Mouse (Mus musculus) urinary bladder, postnatal 25 days (tissue): ENCODE measurements at regions not wholly inside any gene's neighbourhood (a gene's known extent, or its start where the extent isn't known, plus 50 kb on each side); places are given as distances from the start of the nearest gene placed in this dataset.

Experiments
- DNase-seq: peaks from one replicate; pipeline ENCODE4 v3.0.0; 2022; ENCODE audit warnings: low spot score

GRCm38 (mm10) chr13:101216897-101217480 lies 383.8 kb upstream of the Slc30a5 start:
- no peak for DNase-seq

GRCm38 (mm10) chr13:101216421-101216820 lies 383.2 kb upstream of the Slc30a5 start:
- DNase-seq, result no peak

DNA sequence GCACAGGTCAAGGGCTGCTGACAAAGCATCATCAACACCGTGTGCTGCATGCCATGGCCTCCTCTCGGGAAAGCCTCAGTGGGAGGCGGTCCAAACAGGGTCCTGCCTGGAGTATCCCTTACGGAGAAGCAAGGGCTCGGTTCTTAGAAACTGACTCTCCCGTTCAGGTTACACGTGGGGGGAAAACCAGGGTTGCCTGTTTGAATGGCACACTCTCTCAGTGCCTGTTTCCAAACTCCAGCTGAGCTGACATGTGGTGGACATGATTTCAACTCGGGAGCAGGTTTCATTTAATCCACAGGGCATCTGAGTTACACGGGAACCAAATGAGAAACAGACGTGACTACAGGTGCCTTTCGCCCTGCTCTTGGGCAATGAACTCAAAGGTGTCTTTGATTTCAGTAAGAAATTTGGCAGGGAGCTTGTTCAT lies 382.6 kb upstream of the Slc30a5 start:
- no peak for DNase-seq

DNA sequence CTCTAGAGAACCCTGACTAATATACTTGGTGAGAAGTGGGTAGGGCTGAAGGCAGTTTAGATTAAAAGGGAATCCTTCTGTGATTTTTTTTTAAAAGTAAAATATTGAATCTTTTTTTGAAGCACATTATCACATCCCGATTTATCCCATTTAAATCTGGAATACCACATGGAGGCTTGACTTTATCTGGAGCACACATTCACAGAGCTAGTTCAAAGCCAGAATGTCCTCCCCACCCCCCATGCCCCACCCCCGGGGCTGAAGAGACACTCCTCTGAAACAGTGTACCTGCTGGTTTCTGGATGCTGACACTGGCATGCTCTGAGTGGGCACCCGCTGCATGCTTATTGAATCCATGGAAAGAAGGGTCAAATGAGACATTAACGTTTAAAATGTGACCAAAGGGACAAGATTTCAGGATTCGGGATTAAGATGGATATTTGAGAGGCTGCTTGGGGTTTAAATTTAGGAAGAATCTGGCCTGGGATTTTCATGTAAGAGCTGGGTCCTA lies 382.0 kb upstream of the Slc30a5 start:
- DNase-seq, result no peak

DNA sequence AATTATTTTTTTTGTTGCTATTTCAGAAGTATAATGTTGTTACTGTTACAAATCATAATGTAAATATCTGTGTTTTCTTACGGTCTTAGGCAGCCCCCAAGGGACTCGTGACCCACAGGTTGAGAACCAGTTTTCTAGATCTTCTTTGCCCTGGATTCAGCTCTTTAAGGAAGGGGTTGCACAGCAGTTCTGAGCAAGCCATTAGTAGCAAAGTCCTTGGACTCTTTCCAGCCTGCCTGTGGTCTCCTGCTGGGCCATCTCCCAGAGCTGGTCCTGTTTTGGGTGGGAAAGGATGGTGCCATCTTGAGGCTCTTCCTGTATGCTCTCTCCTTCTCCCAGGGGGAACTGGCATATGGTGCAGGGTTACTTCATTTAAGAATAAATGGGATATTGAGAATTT lies 380.9 kb upstream of the Slc30a5 start:
- DNase-seq, result no peak

- DNase-seq, result no peak
Observed at GRCm38 (mm10) chr13:101213121-101213916, 380.1 kb upstream of the Slc30a5 start.

DNA sequence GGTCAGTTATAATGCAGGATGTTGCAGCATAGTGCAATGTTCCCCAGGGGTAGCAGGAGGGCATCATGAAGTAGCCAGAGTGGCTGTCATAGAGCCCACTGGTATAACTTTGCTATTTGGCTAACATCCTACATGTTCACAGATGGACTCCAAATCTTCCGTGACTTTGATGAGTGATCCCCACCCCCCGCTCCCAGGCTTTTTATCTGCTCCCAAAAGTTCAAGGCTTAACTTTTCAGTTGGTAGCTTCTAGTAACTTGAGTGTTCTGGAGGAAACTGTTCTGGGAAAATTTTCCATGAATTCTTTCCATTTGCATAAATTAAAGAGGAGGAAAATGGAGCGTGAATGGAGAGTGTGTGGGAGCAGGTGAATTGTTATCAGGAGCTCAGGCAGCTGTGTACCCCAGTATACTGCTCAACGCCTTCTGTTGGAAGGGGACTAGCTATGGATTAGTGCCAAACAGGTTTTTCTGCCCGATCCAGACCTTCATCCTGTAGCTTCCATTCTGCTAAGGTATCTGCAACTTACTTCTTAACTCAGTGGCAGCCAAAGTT lies 379.2 kb upstream of the Slc30a5 start:
- no peak for DNase-seq

GRCm38 (mm10) chr13:101208788-101209187 lies 375.6 kb upstream of the Slc30a5 start:
- no peak for DNase-seq

DNA sequence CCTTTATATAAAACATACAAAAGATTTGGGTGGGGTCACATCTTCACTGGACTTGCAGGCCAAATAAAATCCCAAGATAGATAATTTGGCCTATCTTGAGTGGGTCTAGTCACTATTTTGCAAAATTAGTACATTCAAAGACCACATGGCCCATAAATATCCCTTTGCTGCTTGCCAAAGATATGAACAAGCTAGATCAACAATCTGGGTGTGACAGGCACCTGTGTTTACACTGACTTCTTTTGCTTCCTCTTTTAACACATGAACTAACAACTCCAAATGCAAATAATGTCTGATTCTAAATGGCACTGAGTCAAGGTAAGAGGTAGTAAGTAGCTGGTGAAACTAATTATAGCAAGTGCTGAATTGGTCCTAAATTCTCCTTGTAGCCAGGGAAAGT lies 370.2 kb upstream of the Slc30a5 start:
- no peak for DNase-seq

DNA sequence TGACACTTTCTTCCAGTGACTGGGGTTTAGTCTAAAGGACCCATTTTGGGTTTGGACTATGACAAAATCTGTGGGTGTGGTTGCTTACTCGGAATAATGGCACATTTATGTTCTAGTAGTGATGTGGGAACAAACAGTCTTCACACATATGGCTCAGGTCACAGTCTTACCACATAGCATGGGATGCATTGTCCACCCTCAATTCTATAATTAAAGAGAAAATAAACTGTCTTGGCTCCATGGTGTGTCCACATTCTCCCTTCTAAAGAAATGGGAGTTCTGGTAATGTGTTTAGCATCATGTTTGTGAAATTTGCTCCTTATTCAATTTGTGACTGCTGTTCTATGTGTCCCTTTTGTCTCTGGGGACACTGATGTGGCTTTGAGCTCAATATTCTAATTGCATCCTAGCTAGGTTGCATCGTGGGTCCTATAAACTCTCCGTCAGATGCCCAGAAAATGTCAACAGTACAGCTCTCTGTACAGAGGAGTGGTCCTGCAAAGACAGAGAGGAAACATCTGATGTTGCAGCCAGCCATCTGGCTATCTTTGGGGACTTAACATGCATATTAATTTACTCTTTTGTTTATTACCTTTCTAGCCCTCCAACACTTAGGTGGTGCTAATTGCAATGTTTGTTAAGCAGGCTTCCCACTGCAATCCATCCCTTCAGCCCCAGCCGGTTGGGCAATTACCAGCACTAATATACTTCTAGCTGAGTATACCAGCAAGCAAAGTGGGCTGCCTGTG lies 369.5 kb upstream of the Slc30a5 start:
- DNase-seq, result no peak

DNA sequence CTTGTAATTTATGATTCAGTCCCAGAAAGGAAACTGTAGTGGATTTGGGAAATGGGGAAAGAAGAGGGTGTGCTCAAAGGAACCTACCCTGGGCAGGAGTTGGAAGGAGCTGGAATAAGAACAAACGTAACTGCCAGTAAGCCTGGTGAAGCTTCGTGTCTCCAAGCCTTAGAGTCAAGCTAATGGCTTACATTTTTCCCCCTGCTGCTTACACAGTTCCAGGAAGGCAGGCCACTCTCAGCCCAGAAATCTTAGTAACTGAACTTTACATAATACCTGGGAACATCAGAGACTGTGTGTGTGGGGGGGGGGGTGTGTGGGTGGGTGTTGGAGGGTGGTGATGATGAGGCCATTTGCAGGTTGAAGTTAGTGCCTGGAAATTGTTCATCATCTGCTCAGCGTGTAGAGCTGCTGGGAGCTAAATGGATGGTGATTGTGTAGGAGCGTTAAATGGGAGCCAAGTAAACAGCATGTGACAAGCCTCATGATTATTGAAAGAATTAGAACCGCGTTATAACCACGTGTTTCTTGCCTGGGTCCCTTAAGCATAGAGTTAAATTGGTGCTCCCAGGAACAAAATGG lies 357.1 kb upstream of the Slc30a5 start:
- no peak for DNase-seq

- no peak for DNase-seq
Observed at GRCm38 (mm10) chr13:101182387-101182786, 349.2 kb upstream of the Slc30a5 start.

DNA sequence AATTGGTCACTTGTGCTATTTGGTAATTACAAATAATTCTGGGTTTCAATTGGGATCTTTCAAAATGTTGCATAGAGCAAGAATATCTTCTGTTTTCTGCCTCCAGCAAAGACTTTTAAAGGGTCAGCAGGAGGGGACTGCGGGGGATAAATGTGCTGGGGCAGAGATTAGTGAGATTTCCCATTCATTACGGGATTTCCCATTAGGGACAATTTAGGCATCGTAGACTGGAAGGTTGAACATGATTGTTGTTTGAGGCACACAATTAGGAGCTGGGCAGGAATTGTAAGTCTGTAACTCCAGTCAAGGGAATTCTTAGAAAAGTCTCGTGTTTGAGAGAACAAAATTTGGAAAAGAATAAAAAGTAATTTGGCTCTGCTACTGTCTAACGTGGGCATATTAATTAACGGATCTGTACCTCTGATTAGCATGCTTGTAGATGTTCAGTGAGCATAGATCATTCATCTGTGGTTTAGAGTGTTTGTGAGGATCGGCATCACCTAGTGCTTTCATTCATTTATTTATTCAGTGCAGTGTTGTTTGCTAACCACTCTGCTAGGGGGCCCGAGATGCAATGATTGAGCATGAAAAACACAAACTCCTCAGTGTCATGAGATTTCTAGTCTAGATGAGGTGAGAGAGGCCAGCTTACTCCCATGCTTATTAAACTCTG lies 341.9 kb upstream of the Slc30a5 start:
- no peak for DNase-seq

DNA sequence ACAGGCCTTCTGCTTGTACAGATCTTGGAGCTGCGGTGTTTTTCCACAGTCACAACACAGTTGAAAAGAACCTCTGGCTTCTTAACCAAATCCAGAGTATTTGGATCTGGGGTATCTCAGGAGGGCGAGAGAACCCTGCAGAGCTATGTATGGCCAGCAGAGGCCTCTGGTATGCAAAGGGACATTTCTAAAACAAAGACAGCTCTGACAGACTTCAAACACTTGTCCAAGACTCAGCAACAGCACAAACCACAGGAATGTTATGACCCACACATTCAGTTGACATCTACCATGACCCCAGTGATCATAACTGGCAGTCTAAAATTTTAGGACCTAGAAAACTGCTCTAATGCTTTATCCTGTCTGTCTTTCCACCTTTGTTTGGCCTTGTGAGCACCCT lies 328.5 kb upstream of the Slc30a5 start:
- DNase-seq, result no peak

DNA sequence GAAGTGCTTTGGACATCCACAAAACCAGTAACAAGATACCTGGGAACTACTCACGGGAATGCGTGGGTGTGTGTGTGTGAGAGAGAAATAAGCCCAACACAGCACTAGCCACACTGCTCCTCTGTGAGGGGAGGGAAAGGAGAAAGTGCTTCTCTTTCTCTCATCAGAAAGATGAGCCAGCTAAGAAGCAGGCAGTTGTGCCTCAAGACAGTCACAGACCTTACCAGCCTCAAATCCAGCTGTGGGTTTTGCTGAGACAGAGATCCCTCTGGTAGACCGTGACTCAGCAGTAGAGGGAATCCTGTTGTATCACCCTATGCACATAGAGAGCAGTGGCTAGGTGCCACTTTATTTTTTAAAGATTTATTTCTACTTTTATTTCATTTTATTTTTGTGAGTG lies 326.7 kb upstream of the Slc30a5 start:
- DNase-seq, result no peak

GRCm38 (mm10) chr13:101153760-101154159 lies 320.5 kb upstream of the Slc30a5 start:
- no peak for DNase-seq

GRCm38 (mm10) chr13:101142761-101143160 lies 309.5 kb upstream of the Slc30a5 start:
- no peak for DNase-seq

DNA sequence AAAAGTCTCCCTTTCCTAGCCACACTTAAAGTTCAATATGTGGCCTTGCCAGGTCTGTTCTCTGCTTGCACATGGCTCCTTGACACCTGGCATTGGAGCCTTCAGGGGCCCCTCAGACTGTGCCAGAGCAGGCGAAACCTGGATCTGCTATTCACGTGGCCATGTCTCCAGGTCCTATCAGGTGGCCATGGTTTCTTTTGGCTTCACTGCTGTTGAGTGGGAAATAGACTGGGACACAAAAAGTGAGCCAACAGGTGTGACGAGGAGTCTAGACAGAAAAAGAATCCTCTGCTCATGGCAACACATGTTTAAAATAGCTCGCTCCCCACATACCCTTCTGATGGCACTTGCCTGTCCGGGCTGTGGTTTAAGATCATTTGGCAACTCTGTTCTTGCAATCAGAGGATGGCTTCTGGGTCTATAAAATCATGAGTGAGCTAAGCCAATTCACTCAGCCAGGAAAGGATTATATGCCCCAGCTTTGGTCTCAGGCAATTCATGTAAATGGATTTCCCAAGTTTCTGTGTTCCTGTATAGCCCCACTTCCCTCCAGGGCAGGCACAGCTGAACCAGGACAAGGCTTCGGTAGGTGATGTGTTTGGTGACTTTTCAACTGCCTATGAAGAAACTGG lies 309.0 kb upstream of the Slc30a5 start:
- no peak for DNase-seq

DNA sequence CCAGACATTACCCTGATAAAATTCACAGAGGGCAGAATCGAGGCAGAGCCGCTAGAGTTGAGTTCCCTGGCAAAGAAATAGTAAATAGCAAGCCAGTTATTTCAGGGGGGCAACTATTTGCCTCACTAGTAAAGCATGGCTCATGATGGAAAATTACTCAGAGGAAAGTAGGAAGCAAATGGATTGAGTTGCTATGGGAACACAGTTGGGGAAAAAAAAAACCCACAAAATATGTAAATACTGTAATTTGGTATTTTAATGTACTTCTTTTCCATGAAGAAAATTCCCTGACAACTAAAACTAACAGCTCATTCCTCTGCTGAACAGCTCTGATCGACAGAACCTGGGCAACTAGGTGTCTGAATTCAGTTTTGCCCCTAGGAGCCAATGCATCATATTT lies 296.2 kb upstream of the Slc30a5 start:
- no peak for DNase-seq

- DNase-seq, result no peak
Observed at GRCm38 (mm10) chr13:101127808-101128207, 294.6 kb upstream of the Slc30a5 start.

- DNase-seq, result no peak
Observed at GRCm38 (mm10) chr13:101127262-101127661, 294.0 kb upstream of the Slc30a5 start.
